Mouse (Mus musculus) myocyte (in vitro differentiated cells): ENCODE measurements at regions not wholly inside any gene's neighbourhood (a gene's known extent, or its start where the extent isn't known, plus 50 kb on each side); places are given as distances from the start of the nearest gene placed in this dataset.

Experiments
- E2F4 ChIP-seq: IDR thresholded peaks from one replicate; pipeline ENCODE4 v1.6.1; 2011; ENCODE audit warnings: mild to moderate bottlenecking, control low read depth, moderate library complexity; ENCODE audit not compliant: insufficient read depth
- MAX ChIP-seq: IDR thresholded peaks from one replicate; pipeline ENCODE4 v1.6.1; 2011; ENCODE audit warnings: low read depth, mild to moderate bottlenecking, control low read depth
- MYOD1 ChIP-seq, 3 experiments: IDR thresholded peaks; one replicate each; pipeline ENCODE4 v1.6.1; 2011; ENCODE audit warnings: control low read depth in 2 of 3, low read depth in 2 of 3, mild to moderate bottlenecking in 2 of 3, moderate library complexity in 1 of 3; ENCODE audit not compliant: insufficient read length in 2 of 3, control insufficient read depth in 1 of 3
- POLR2A ChIP-seq: IDR thresholded peaks from one replicate; pipeline ENCODE4 v1.6.1; 2011; ENCODE audit warnings: low read depth, mild to moderate bottlenecking, control low read depth, moderate library complexity; ENCODE audit not compliant: insufficient read length
- POLR2AphosphoS2 ChIP-seq: IDR thresholded peaks from one replicate; pipeline ENCODE4 v1.6.1; 2011; ENCODE audit warnings: low read depth, control low read depth; ENCODE audit not compliant: insufficient read length
- SRF ChIP-seq: IDR thresholded peaks from one replicate; pipeline ENCODE4 v1.6.1; 2011; ENCODE audit warnings: low read depth; ENCODE audit not compliant: control insufficient read depth, insufficient read length
- TCF12 ChIP-seq: IDR thresholded peaks from one replicate; pipeline ENCODE4 v1.6.1; 2011; ENCODE audit warnings: mild to moderate bottlenecking, control low read depth; ENCODE audit not compliant: poor library complexity, insufficient read depth, severe bottlenecking
- USF1 ChIP-seq: IDR thresholded peaks from one replicate; pipeline ENCODE4 v1.6.1; 2011; ENCODE audit warnings: low read depth, mild to moderate bottlenecking, control low read depth, moderate library complexity

- TF ChIP-seq SRF (no peak), MYOD1 (IDR thresholded peaks at IDR 0.05; ENCODE audit: control insufficient read depth in 1 of 3, insufficient read length in 2 of 3, low read depth in 2 of 3) (no peak), TCF12 (no peak), MAX (no peak), POLR2A (no peak), E2F4 (no peak), POLR2AphosphoS2 (no peak), USF1 (no peak)
Observed at GRCm38 (mm10) chr3:133624079-133624875, 79.3 kb upstream of the Tet2 start.
